Mouse (Mus musculus) hindbrain, postnatal 0 days (tissue): Measurements from ENCODE around the gene Grhl1. TPM values are rescaled to one million over a fixed set of nuclear protein-coding genes. Genes with fewer than 3 reads are reported as not detected.
"Not testable (repeated sequence)": the region's sequence is repeated elsewhere in the genome, so short reads cannot be mapped to it uniquely, and the experiment has no call there.

Experiments
- ATAC-seq: fragments of 200-750 bp; cut with Nextera tagmentation; 2 replicates; pipeline ENCODE4 v1.8.0; 2017; ENCODE audit warnings: mild to moderate bottlenecking, moderate TSS enrichment, moderate library complexity
- DNase-seq: peaks from one replicate; pipeline ENCODE4 v3.0.0-alpha.2; 2015; ENCODE audit warnings: low spot score
- H3K27ac ChIP-seq: fragments of 300-500 bp; sonication (generic); 2 replicates; pipeline ENCODE4 v1.5.1; 2014; ENCODE audit warnings: mild to moderate bottlenecking
- H3K27me3 ChIP-seq: fragments of 300-500 bp; sonication (generic); 2 replicates; pipeline ENCODE4 v1.6.1; 2014; ENCODE audit warnings: low read length, mixed read lengths; ENCODE audit not compliant: insufficient read depth
- H3K36me3 ChIP-seq: fragments of 300-500 bp; sonication (generic); 2 replicates; pipeline ENCODE4 v1.6.1; 2014; ENCODE audit warnings: low read length, mixed read lengths; ENCODE audit not compliant: insufficient read depth
- H3K4me1 ChIP-seq: fragments of 300-500 bp; sonication (generic); 2 replicates; pipeline ENCODE4 v1.6.1; 2014; ENCODE audit warnings: antibody characterized with exemption, low read length, mixed read lengths; ENCODE audit not compliant: insufficient read depth
- H3K4me2 ChIP-seq: fragments of 300-500 bp; sonication (generic); 2 replicates; pipeline ENCODE4 v1.6.1; 2014; ENCODE audit warnings: low read depth, mild to moderate bottlenecking, low read length, moderate library complexity, mixed read lengths
- H3K4me3 ChIP-seq: fragments of 300-500 bp; sonication (generic); 2 replicates; pipeline ENCODE4 v1.5.1; 2014; ENCODE audit warnings: low read length
- H3K9ac ChIP-seq: fragments of 300-500 bp; sonication (generic); replicated peaks from 2 replicates; pipeline ENCODE4 v1.6.1; 2014; ENCODE audit warnings: mild to moderate bottlenecking, low read length, moderate library complexity, mixed read lengths
- H3K9me3 ChIP-seq: fragments of 300-500 bp; sonication (generic); 2 replicates; pipeline ENCODE4 v1.6.1; 2016; ENCODE audit warnings: low read length, mixed read lengths
- CTCF ChIP-seq: IDR thresholded peaks from 2 replicates; pipeline ENCODE4 v1.5.1; 2016; ENCODE audit warnings: antibody characterized with exemption, control low read depth, low read depth
- WGBS: fragments of 180-500 bp; shearing (Covaris S2); extraction: QIAGEN DNeasy Blood & Tissue Kit; methylation state at CpG from one replicate; pipeline ENCODE4 v1.1.7; 2014; 5-methylcytosine and 5-hydroxymethylcytosine counted together
- polyA plus RNA-seq: library from polyadenylated mRNA; unstranded; fragments of >200 nt; fragmentation: Nextera tagmentation; extraction: Ambion mirVana; gene quantifications from 2 replicates; pipeline ENCODE4 v1.2.1, GENCODE M21; 2015
- total RNA-seq: library from RNA; depleted of rRNA; stranded (reverse); fragments of >200 nt; gene quantifications from 2 replicates; pipeline ENCODE4 v1.2.3, GENCODE M21; 2014

Gene Grhl1
- total and polyA plus RNA-seq, 2 experiments from 2014 or later = 1.2 to 1.5 TPM

DNA sequence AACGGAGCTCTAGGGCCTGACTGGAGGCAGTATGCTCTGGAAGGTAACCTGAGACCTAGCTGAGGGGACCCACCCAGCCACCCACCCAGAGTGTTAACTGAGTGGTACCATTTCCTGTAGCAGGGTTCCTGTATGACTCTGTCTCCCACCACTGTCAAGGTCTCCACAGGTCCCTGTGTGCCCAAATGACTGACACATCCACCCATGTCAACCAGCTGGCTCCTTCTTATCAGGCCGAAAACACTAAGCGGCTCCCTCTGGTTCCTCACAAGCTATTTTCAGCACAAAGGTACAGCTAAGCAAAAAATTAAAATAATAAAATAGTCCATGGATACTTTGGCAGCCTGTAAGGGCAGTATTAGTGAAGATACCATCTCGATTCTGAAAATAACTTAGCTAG, 62.1 kb downstream of the Grhl1 start:
- no peak overlapping the region for H3K4me3 ChIP-seq
- no peaks in the 10 kb centered on the region for H3K9me3 ChIP-seq
- no peaks in the 10 kb centered on the region for H3K36me3 ChIP-seq
- H3K27ac ChIP-seq = no peak overlapping the region
- H3K4me1 ChIP-seq = no peaks in the 10 kb centered on the region
- no peak for TF ChIP-seq CTCF
- no peak overlapping the region for H3K9ac ChIP-seq
- H3K4me2 ChIP-seq = no peak overlapping the region
- 86% methylated on average over 4 of the region's 4 CpGs for WGBS
- DNase-seq (no peak), ATAC-seq (no peak)
- no peaks in the 10 kb centered on the region for H3K27me3 ChIP-seq

DNA sequence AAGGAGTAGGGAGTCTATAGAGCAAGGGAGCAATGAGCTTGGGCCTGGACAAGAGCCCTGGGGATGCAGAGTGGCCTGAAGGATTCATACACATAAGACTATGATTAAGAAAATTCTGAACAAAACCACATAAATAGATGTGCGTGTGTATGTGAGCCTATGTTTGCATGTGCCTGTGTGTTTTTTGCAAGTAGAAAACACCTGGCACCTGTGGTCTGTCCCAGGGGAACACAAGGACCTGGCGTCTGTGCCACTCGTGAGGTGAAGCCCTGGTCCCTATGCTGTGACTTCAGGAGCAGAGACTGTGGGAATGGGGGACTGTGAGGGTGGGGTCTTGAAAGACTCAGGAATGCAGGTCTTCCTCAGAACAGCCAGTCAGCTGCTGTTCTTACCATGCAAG, 62.6 kb downstream of the Grhl1 start:
- H3K4me1 ChIP-seq = no peaks in the 10 kb centered on the region
- no peaks in the 10 kb centered on the region for H3K27me3 ChIP-seq
- DNase-seq (no peak), ATAC-seq (no peak)
- TF ChIP-seq CTCF = no peak
- H3K9ac ChIP-seq = no peak overlapping the region
- no peak overlapping the region for H3K27ac ChIP-seq
- WGBS = 83% methylated on average over 3 of the region's 3 CpGs
- H3K9me3 ChIP-seq = no peaks in the 10 kb centered on the region
- no peak overlapping the region for H3K4me3 ChIP-seq
- no peaks in the 10 kb centered on the region for H3K36me3 ChIP-seq
- no peak overlapping the region for H3K4me2 ChIP-seq

DNA sequence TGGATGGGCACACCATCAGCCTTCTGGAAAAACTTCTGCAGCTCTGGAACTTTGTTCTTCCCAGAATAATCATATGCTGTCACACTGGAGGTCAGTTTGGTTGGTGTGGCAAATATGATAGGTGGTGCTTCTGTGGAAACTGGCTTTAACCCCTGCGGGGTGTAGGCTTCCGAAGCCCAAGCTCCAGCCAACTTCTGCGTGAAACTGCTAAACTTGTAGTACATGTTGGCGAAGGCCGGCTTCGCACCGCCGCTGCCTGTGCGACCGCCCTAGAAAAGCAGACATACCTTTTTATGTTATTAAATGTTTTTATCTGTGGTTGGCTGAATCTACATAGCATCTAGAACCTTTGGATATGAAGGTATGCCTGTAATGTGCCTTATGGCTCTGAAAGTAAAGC, 66.7 kb downstream of the Grhl1 start:
- DNase-seq, H3K9me3 ChIP-seq, ATAC-seq, H3K27ac ChIP-seq, H3K4me1 ChIP-seq, H3K4me2 ChIP-seq, H3K36me3 ChIP-seq, H3K27me3 ChIP-seq, H3K9ac ChIP-seq, H3K4me3 ChIP-seq: not testable (repeated sequence)
- WGBS = 96% methylated on average over 10 of the region's 10 CpGs

DNA sequence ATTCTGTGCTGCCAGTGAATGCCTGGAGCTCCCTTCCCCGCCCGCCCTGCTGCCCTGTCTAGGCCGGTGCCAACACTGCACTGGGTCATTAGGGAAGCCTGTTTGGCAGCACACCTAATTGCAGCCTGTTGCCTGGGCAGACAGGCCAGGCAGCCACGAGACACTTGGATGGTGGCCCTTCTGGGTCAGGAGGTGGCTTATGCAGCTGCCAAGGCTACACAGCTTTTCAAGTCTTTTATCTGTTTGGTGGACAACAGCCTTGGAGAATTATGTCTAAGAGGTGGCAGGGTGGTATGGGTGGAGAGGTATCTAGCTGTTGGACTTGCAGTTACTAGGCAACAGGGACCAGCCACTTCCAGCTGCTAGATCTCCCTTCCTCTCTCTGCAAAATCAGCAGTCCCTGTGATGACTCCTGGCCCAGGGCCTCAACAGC, 70.3 kb downstream of the Grhl1 start:
- DNase-seq (peak; percentile 89), ATAC-seq (peak; percentile 97)
- H3K9me3 ChIP-seq = no peaks in the 10 kb centered on the region
- H3K27ac ChIP-seq = peak overlapping the region; percentile 27
- no peak overlapping the region for H3K9ac ChIP-seq
- H3K4me2 ChIP-seq = no peak overlapping the region
- no peak for TF ChIP-seq CTCF
- H3K36me3 ChIP-seq = no peaks in the 10 kb centered on the region
- WGBS = 30% methylated on average over 4 of the region's 4 CpGs
- H3K4me3 ChIP-seq = no peak overlapping the region
- H3K4me1 ChIP-seq = peaks cover 8% of the 10 kb centered on the region
- no peaks in the 10 kb centered on the region for H3K27me3 ChIP-seq

DNA sequence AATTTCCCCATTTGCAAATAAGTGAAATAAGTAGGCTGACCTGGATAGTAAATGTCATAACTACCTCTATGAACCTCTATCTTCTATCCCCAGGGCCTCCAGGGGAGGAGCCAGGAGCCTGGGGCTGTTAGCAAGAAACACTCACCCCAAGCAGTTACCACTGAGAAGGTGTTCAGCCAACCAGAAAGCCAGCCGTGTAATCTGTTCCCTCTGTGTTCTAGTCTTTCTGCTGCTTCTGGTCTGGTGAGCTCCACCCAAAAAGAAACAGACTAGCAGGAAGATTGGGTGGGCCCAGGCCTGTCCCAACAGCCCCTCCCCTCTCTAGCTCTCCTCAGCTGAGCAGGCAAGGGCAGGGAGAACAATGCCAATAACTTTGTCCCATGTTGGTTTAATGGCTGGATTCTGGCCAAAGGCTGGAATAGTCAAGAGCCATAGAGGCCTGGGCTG, 72.1 kb downstream of the Grhl1 start:
- Histone ChIP-seq H3K9ac (no peak overlapping the region), H3K27me3 (no peaks in the 10 kb centered on the region), H3K36me3 (no peaks in the 10 kb centered on the region), H3K4me3 (no peak overlapping the region), H3K4me1 (peaks cover 8% of the 10 kb centered on the region), H3K4me2 (no peak overlapping the region), H3K27ac (no peak overlapping the region), H3K9me3 (no peaks in the 10 kb centered on the region)
- 19% methylated on average over 1 of the region's 1 CpGs for WGBS
- no peak for TF ChIP-seq CTCF
- DNase-seq = no peak
- no peak for ATAC-seq

DNA sequence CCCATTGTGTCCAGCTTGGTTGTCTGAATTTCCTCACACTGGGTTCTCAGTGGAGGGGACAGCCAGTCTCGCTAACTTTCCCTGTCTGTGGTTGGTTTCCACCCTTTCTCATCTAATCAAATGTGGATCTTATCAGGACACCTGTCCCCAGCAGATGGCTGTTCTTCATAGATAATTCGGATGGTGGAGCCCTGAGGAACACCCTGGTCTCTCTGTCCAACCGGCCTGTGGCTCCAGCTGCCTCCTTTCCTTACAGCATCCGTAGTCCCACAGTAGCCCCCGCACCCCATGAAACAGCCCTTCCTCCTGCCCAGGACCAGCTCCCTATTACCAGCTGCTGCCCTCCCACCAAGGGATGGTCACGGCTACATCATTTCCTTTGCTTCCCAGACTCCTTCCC, 73.8 kb downstream of the Grhl1 start:
- Histone ChIP-seq H3K4me2 (no peak overlapping the region), H3K27me3 (no peaks in the 10 kb centered on the region), H3K9ac (no peak overlapping the region), H3K36me3 (no peaks in the 10 kb centered on the region), H3K27ac (no peak overlapping the region), H3K4me3 (no peak overlapping the region), H3K4me1 (peaks cover 13% of the 10 kb centered on the region), H3K9me3 (no peaks in the 10 kb centered on the region)
- WGBS = 71% methylated on average over 6 of the region's 6 CpGs
- no peak for TF ChIP-seq CTCF
- ATAC-seq (no peak), DNase-seq (no peak)

DNA sequence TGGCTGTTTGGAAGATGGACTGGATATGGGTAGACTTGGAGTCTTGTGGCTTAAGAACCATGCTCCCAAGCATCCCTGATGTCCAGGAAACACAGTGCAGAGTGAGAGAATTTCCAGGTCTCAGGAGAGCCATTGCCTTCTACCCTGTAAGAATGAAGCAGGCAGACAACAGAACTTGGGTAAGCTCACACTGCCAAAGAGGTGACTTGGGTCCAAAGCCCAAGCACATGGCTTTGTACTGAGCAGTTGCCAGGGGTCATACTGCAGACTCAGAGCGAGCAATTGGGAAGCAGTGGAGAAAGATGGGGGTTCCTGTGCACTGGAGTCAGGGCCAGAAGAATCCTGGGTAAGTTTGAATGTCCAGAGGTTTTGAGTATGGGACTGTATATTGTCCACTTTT, 76.0 kb downstream of the Grhl1 start:
- ATAC-seq (no peak), DNase-seq (no peak)
- Histone ChIP-seq H3K4me3 (no peak overlapping the region), H3K4me1 (peaks cover 9% of the 10 kb centered on the region; the same call in 1 of the 2 replicates), H3K36me3 (no peaks in the 10 kb centered on the region), H3K27me3 (no peaks in the 10 kb centered on the region), H3K9me3 (no peaks in the 10 kb centered on the region), H3K4me2 (no peak overlapping the region), H3K27ac (no peak overlapping the region), H3K9ac (no peak overlapping the region)
- WGBS = 56% methylated on average over 1 of the region's 1 CpGs
- no peak for TF ChIP-seq CTCF
